Mouse (Mus musculus) spleen, adult 2 months (tissue): ENCODE results near the gene Glb1. TPM values are rescaled to one million over a fixed set of nuclear protein-coding genes. Genes with fewer than 3 reads are reported as not detected.
"Not testable (repeated sequence)": the region's sequence is repeated elsewhere in the genome, so short reads cannot be mapped to it uniquely, and the experiment has no call there.

Experiments used
- DNase-seq, 2 experiments: peaks; one replicate each; pipeline versions ENCODE4 v3.0.0 to v3.0.0-alpha.2; 2012 to 2021; ENCODE audit warnings: low spot score in 2 of 2, low read depth in 1 of 2
- H3K27ac ChIP-seq: fragments of 200-500 bp; 2 replicates; pipeline ENCODE4 v1.5.1; 2012; ENCODE audit warnings: low read length, inconsistent platforms; ENCODE audit not compliant: insufficient read depth
- H3K27me3 ChIP-seq: fragments of 200-500 bp; 2 replicates; pipeline ENCODE4 v1.6.1; 2012; ENCODE audit warnings: mild to moderate bottlenecking, moderate library complexity, low read length, inconsistent platforms; ENCODE audit not compliant: control insufficient read depth, insufficient read depth
- H3K36me3 ChIP-seq: fragments of 200-500 bp; 2 replicates; pipeline ENCODE4 v1.6.1; 2012; ENCODE audit warnings: mild to moderate bottlenecking, low read length, inconsistent platforms; ENCODE audit not compliant: control insufficient read depth, insufficient read depth
- H3K4me1 ChIP-seq: fragments of 200-500 bp; 2 replicates; pipeline ENCODE4 v1.6.1; 2011; ENCODE audit warnings: inconsistent platforms; ENCODE audit not compliant: control insufficient read depth, insufficient read depth, insufficient read length
- H3K4me3 ChIP-seq: fragments of 200-500 bp; 2 replicates; pipeline ENCODE4 v1.5.1; 2011; ENCODE audit warnings: mild to moderate bottlenecking, inconsistent platforms; ENCODE audit not compliant: insufficient read depth, insufficient read length; ENCODE audit errors: extremely low read depth
- CTCF ChIP-seq: fragments of 200-500 bp; IDR thresholded peaks from 2 replicates; pipeline ENCODE4 v1.5.1; 2011; ENCODE audit warnings: mild to moderate bottlenecking, inconsistent platforms; ENCODE audit not compliant: insufficient read depth, insufficient read length, insufficient replicate concordance; ENCODE audit errors: extremely low read depth
- POLR2A ChIP-seq: fragments of 200-500 bp; IDR thresholded peaks from 2 replicates; pipeline ENCODE4 v1.6.1; 2011; ENCODE audit warnings: low read depth, low read length, inconsistent platforms
- WGBS: fragments of 180-500 bp; shearing (Covaris S2); methylation state at CpG from one replicate; pipeline ENCODE4 v1.1.7; 2018; 5-methylcytosine and 5-hydroxymethylcytosine counted together
- polyA plus RNA-seq: library from polyadenylated mRNA; depleted of rRNA; stranded (reverse); fragments of >200 nt; gene quantifications from 2 replicates; pipeline ENCODE4 v1.2.3, GENCODE M21; 2012

Gene Glb1
- polyA plus RNA-seq, 1 experiment, result 21.8 TPM

- H3K4me1 ChIP-seq, result peaks cover 3% of the 10 kb centered on the region
- WGBS, result 35% methylated on average over 4 of the region's 4 CpGs
- DNase-seq, result no peak
- no peak overlapping the region for H3K4me3 ChIP-seq
- TF ChIP-seq POLR2A (no peak), CTCF (no peak)
- H3K27me3 ChIP-seq, result no peaks in the 10 kb centered on the region
- H3K27ac ChIP-seq, result no peak overlapping the region
- no peaks in the 10 kb centered on the region for H3K36me3 ChIP-seq
Observed at GRCm38 (mm10) chr9:114506564-114506963, 105.7 kb downstream of the Glb1 start.

GRCm38 (mm10) chr9:114507421-114507820 lies 106.5 kb downstream of the Glb1 start:
- H3K4me1 ChIP-seq, result peaks cover 3% of the 10 kb centered on the region
- no peaks in the 10 kb centered on the region for H3K36me3 ChIP-seq
- no peak overlapping the region for H3K4me3 ChIP-seq
- no peaks in the 10 kb centered on the region for H3K27me3 ChIP-seq
- DNase-seq, result no peak
- 24% methylated on average over 9 of the region's 9 CpGs for WGBS
- TF ChIP-seq CTCF, result no peak
- no peak for TF ChIP-seq POLR2A
- no peak overlapping the region for H3K27ac ChIP-seq

- no peak for DNase-seq
Observed at GRCm38 (mm10) chr9:114509785-114510184, 108.9 kb downstream of the Glb1 start.

GRCm38 (mm10) chr9:114512831-114513230 lies 112.0 kb downstream of the Glb1 start:
- no peak for TF ChIP-seq CTCF
- no peak for TF ChIP-seq POLR2A
- peaks cover 3% of the 10 kb centered on the region for H3K4me1 ChIP-seq
- 97% methylated on average over 21 of the region's 21 CpGs for WGBS

More at GRCm38 (mm10) chr9:114509785-114510184, 108.9 kb downstream of the Glb1 start:
- no peak for TF ChIP-seq POLR2A
- TF ChIP-seq CTCF, result no peak
- Histone ChIP-seq H3K36me3 (no peaks in the 10 kb centered on the region), H3K4me1 (peaks cover 3% of the 10 kb centered on the region), H3K27me3 (no peaks in the 10 kb centered on the region), H3K27ac (no peak overlapping the region), H3K4me3 (no peak overlapping the region)
- 43% methylated on average over 9 of the region's 9 CpGs for WGBS

GRCm38 (mm10) chr9:114515364-114515763 lies 114.5 kb downstream of the Glb1 start, which contains the start of gene C130032M10Rik:
Gene C130032M10Rik, plus strand, starts transcription at chr9:114515697.
- Histone ChIP-seq H3K4me1 (no peaks in the 10 kb centered on the region; the same call in 1 of the 2 replicates), H3K36me3 (no peaks in the 10 kb centered on the region), H3K27me3 (no peaks in the 10 kb centered on the region), H3K27ac (no peak within 1 kb of the TSS), H3K4me3 (no peak within 1 kb of the TSS)
- 68% methylated on average over 11 of the region's 11 CpGs for WGBS
- TF ChIP-seq CTCF, result no peak
- TF ChIP-seq POLR2A, result no peak
- DNase-seq, result no peak

More at GRCm38 (mm10) chr9:114512831-114513230, 112.0 kb downstream of the Glb1 start:
- Histone ChIP-seq H3K27me3 (no peaks in the 10 kb centered on the region), H3K4me3 (no peak overlapping the region), H3K36me3 (no peaks in the 10 kb centered on the region), H3K27ac (no peak overlapping the region)
- DNase-seq, result no peak

- WGBS, result 79% methylated on average over 13 of the region's 13 CpGs
- no peak for DNase-seq
- H3K4me1 ChIP-seq, result no peaks in the 10 kb centered on the region; the same call in 1 of the 2 replicates
- H3K4me3 ChIP-seq, result no peak overlapping the region
- H3K36me3 ChIP-seq, result no peaks in the 10 kb centered on the region
- no peaks in the 10 kb centered on the region for H3K27me3 ChIP-seq
- H3K27ac ChIP-seq, result no peak overlapping the region
- TF ChIP-seq CTCF, result no peak
- TF ChIP-seq POLR2A, result no peak
Observed at GRCm38 (mm10) chr9:114517924-114518497, 117.1 kb downstream of the Glb1 start.

- TF ChIP-seq POLR2A, result no peak
- no peak for DNase-seq
- Histone ChIP-seq H3K27me3 (no peaks in the 10 kb centered on the region), H3K36me3 (no peaks in the 10 kb centered on the region), H3K4me1 (no peaks in the 10 kb centered on the region; the same call in 1 of the 2 replicates), H3K4me3 (no peak overlapping the region), H3K27ac (no peak overlapping the region)
- WGBS, result 74% methylated on average over 9 of the region's 9 CpGs
Observed at GRCm38 (mm10) chr9:114518812-114519477, 118.1 kb downstream of the Glb1 start.

- not testable (repeated sequence) for H3K4me1 ChIP-seq, H3K36me3 ChIP-seq, H3K27ac ChIP-seq, H3K27me3 ChIP-seq, DNase-seq, H3K4me3 ChIP-seq
- WGBS, result 64% methylated on average over 4 of the region's 4 CpGs
Observed at GRCm38 (mm10) chr9:114520529-114520928, 119.7 kb downstream of the Glb1 start.
